Mouse (Mus musculus) adrenal gland, postnatal 10 days (tissue): Measurements from ENCODE around the gene Bglap. TPM values are rescaled to one million over a fixed set of nuclear protein-coding genes. Genes with fewer than 3 reads are reported as not detected.
A peak's percentile ranks its signal among the peaks of the same experiment; 100 is the strongest.

Experiments
- DNase-seq: peaks from one replicate; pipeline ENCODE4 v3.0.0; 2021; ENCODE audit warnings: mixed read lengths
- total RNA-seq, 2 experiments: library from RNA; stranded (reverse); gene quantifications; 2 replicates each; pipeline ENCODE4 v1.2.3; 2021

Bglap gene
- total RNA-seq, 2 experiments from 2014 or later, result 1.6 to 106 TPM

- no peak for DNase-seq
Observed at GRCm38 (mm10) chr3:88339006-88339405, 45.3 kb downstream of the Bglap start.

- DNase-seq, result no peak
Observed at GRCm38 (mm10) chr3:88338316-88338715, 45.9 kb downstream of the Bglap start.

- DNase-seq, result no peak
Observed at GRCm38 (mm10) chr3:88337367-88338020, 46.8 kb downstream of the Bglap start.

- peak; percentile 96 for DNase-seq
Observed at GRCm38 (mm10) chr3:88336058-88337013, 47.9 kb downstream of the Bglap start, which contains the start of the genes Tmem79 and Smg5. Gene Tmem79, minus strand, starts transcription at chr3:88336148. Gene Smg5, plus strand, starts transcription at chr3:88336260.

- DNase-seq, result peak; percentile 60
Observed at GRCm38 (mm10) chr3:88335436-88336053, 48.7 kb downstream of the Bglap start.

GRCm38 (mm10) chr3:88334902-88335435, 49.3 kb downstream of the Bglap start:
- no peak for DNase-seq

- DNase-seq, result no peak
Observed at GRCm38 (mm10) chr3:88334029-88334658, 50.1 kb downstream of the Bglap start.

Other genes starting within 250 kb of the Bglap start
- 10 to 100 TPM; 85.7 to 86.6 TPM for gene Mef2d, start 242.1 kb downstream of the Bglap start, total RNA-seq
- 1 to 10 TPM; 1.9 to 2.1 TPM for gene Rhbg, start 129.8 kb downstream of the Bglap start, total RNA-seq
- gene Gm38392, start 97.3 kb downstream of the Bglap start, total RNA-seq, result 1 to 10 TPM; 1.1 to 1.3 TPM
- 1 to 10 TPM; 7.9 to 8.3 TPM for gene Tsacc, start 87.5 kb downstream of the Bglap start, total RNA-seq
- gene Cct3, start 87.3 kb downstream of the Bglap start, total RNA-seq, result 100 to 1,000 TPM; 249 to 260 TPM
- 100 to 1,000 TPM; 144 to 149 TPM for gene Glmp, start 59.4 kb downstream of the Bglap start, total RNA-seq
- 10 to 100 TPM; 15.1 to 17.7 TPM for gene Tmem79, start 48.3 kb downstream of the Bglap start, total RNA-seq
- gene Smg5, start 48.2 kb downstream of the Bglap start, total RNA-seq, result 10 to 100 TPM; 42.8 to 55.9 TPM
- gene Paqr6, start 19.9 kb downstream of the Bglap start, total RNA-seq, result 1 to 10 TPM; 2.7 to 4.2 TPM
- gene Bglap3, start 11.7 kb downstream of the Bglap start, total RNA-seq, result 10 to 100 TPM in 1 of 2 experiments, under 1 TPM in 1; 0.67 to 16.9 TPM
- 10 to 100 TPM in 1 of 2 experiments, not detected in 1; 24.0 TPM for gene Bglap2, start 5.8 kb downstream of the Bglap start, total RNA-seq
- gene Pmf1, start 25.9 kb upstream of the Bglap start, total RNA-seq, result 10 to 100 TPM; 60.2 to 62.6 TPM
- 10 to 100 TPM; 37.8 to 47.6 TPM for gene Slc25a44, start 40.7 kb upstream of the Bglap start, total RNA-seq
- gene Sema4a, start 76.7 kb upstream of the Bglap start, total RNA-seq, result 10 to 100 TPM; 13.4 to 15.5 TPM
- gene Lmna, start 125.5 kb upstream of the Bglap start, total RNA-seq, result 100 to 1,000 TPM; 102 to 104 TPM
- 1 to 10 TPM; 5.5 to 5.6 TPM for gene Mex3a, start 147.9 kb upstream of the Bglap start, total RNA-seq
- not detected for gene Rab25, start 163.8 kb upstream of the Bglap start, total RNA-seq
- gene Lamtor2, start 168.6 kb upstream of the Bglap start, total RNA-seq, result 100 to 1,000 TPM; 131 to 132 TPM
- 10 to 100 TPM; 63.9 to 73.1 TPM for gene Ubqln4, start 169.3 kb upstream of the Bglap start, total RNA-seq
- 100 to 1,000 TPM; 221 to 247 TPM for gene Ssr2, start 191.4 kb upstream of the Bglap start, total RNA-seq
- 10 to 100 TPM; 51.4 to 71.5 TPM for gene Arhgef2, start 221.5 kb upstream of the Bglap start, total RNA-seq